Mouse (Mus musculus) heart, embryonic 14.5 days (tissue): ENCODE measurements around the gene Nrg4. TPM values are rescaled to one million over a fixed set of nuclear protein-coding genes. Genes with fewer than 3 reads are reported as not detected.
"Not testable (repeated sequence)": the region's sequence is repeated elsewhere in the genome, so short reads cannot be mapped to it uniquely, and the experiment has no call there.

Experiments
- ATAC-seq: fragments of 200-750 bp; cut with Nextera tagmentation; 2 replicates; pipeline ENCODE4 v1.8.0; 2017; ENCODE audit warnings: low read depth, moderate TSS enrichment; ENCODE audit not compliant: insufficient number of reproducible peaks, insufficient read depth, low FRiP score
- H3K27ac ChIP-seq, 2 experiments: fragments of 200-500 bp in 1 of 2; fragments of 300-500 bp in 1 of 2; sonication (generic) in 1 of 2; replicated peaks in 1 of 2; 2 replicates each; pipeline ENCODE4 v1.5.1; 2012 to 2014; ENCODE audit warnings: low read depth in 2 of 2, low read length in 2 of 2, control low read depth in 1 of 2, mild to moderate bottlenecking in 1 of 2, mixed read lengths in 1 of 2; ENCODE audit not compliant: control insufficient read depth in 1 of 2, insufficient read depth in 1 of 2
- H3K27me3 ChIP-seq: fragments of 300-500 bp; sonication (generic); 2 replicates; pipeline ENCODE4 v1.6.1; 2014; ENCODE audit warnings: mild to moderate bottlenecking, low read length, control low read depth; ENCODE audit not compliant: control insufficient read depth, insufficient read depth
- H3K36me3 ChIP-seq: fragments of 300-500 bp; sonication (generic); 2 replicates; pipeline ENCODE4 v1.6.1; 2014; ENCODE audit warnings: mild to moderate bottlenecking, control low read depth, low read length, mixed read lengths; ENCODE audit not compliant: control insufficient read depth, insufficient read depth
- H3K4me1 ChIP-seq, 2 experiments: fragments of 200-500 bp in 1 of 2; fragments of 300-500 bp in 1 of 2; sonication (generic) in 1 of 2; 2 replicates each; pipeline ENCODE4 v1.6.1; 2012 to 2014; ENCODE audit warnings: low read length in 2 of 2, control low read depth in 1 of 2, mixed read lengths in 1 of 2; ENCODE audit not compliant: control insufficient read depth in 2 of 2, insufficient read depth in 2 of 2
- H3K4me2 ChIP-seq: fragments of 300-500 bp; sonication (generic); 2 replicates; pipeline ENCODE4 v1.6.1; 2014; ENCODE audit warnings: mild to moderate bottlenecking, low read length
- H3K4me3 ChIP-seq, 2 experiments: fragments of 200-500 bp in 1 of 2; fragments of 300-500 bp in 1 of 2; sonication (generic) in 1 of 2; 2 replicates each; pipeline ENCODE4 v1.5.1; 2012 to 2014; ENCODE audit warnings: low read length in 2 of 2, mild to moderate bottlenecking in 2 of 2, control low read depth in 1 of 2, low read depth in 1 of 2, moderate library complexity in 1 of 2; ENCODE audit not compliant: control insufficient read depth in 1 of 2, insufficient read depth in 1 of 2
- H3K9ac ChIP-seq: fragments of 300-500 bp; sonication (generic); 2 replicates; pipeline ENCODE4 v1.6.1; 2014; ENCODE audit warnings: mild to moderate bottlenecking, low read length
- H3K9me3 ChIP-seq: fragments of 300-500 bp; sonication (generic); 2 replicates; pipeline ENCODE4 v1.6.1; 2016; ENCODE audit warnings: low read length, control low read depth; ENCODE audit not compliant: control insufficient read depth
- WGBS: fragments of 180-500 bp; shearing (Covaris S2); extraction: QIAGEN DNeasy Blood & Tissue Kit; methylation state at CpG from one replicate; pipeline ENCODE4 v1.1.7; 2014; 5-methylcytosine and 5-hydroxymethylcytosine counted together
- polyA plus RNA-seq: library from polyadenylated mRNA; unstranded; fragments of >200 nt; fragmentation: Nextera tagmentation; extraction: Ambion mirVana; gene quantifications from 2 replicates; pipeline ENCODE4 v1.2.1, GENCODE M21; 2014

Gene Nrg4
- polyA plus RNA-seq, 1 experiment from 2014 or later = 1.7 TPM

DNA sequence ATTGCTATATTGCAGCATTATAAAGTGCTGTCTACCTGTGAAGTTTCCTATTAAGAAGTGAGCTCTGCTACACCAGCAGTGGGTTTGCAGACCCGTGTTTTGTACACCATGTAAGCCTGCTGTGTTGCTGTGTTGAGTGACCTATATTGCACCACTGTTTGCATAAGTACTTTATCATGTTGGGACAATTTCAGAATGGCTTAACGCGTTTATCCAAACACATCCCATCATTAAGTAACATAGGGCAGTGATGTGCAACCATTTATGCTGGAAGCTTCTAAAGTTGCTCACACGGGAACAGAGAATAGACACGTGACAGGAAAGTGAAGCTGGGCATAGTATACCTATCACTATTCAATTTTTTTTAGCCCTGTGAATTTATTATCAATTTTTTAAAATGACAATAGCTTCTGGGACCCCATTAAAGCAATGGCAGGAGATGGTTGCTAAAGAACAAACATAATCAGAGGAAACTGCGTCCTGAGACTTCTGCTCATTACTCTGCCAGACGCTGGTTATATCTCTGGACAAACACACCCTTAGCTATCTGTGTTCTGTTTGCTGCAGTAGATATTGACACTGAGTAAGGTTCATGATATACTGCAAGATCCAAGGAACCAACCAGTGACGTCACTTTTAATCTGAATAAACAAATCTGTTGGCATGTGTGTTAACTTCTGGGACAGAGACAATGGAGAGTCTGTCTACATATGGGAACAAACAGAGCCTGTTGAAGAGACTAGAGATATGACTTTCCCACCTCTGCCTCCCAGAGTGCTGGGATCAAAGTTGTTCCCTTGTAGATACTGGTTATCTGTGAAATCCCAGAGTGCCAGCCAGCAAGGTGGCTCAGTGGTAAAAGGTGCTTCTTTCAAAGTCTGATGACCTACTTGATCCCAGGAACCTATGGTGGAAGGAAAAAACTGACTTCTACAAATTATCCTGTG lies 62.0 kb downstream of the Nrg4 start:
- peak; percentile 66 for ATAC-seq
- Histone ChIP-seq H3K9me3 (no peaks in the 10 kb centered on the region), H3K27me3 (no peaks in the 10 kb centered on the region), H3K4me1 (no peaks in the 10 kb centered on the region), H3K4me3 (no peak overlapping the region), H3K9ac (no peak overlapping the region), H3K27ac (peak overlapping the region in 1 of 2 experiments; percentile 19; a peak in 1 of 4 replicates), H3K4me2 (no peak overlapping the region), H3K36me3 (no peaks in the 10 kb centered on the region)
- 53% methylated on average over 8 of the region's 8 CpGs for WGBS

DNA sequence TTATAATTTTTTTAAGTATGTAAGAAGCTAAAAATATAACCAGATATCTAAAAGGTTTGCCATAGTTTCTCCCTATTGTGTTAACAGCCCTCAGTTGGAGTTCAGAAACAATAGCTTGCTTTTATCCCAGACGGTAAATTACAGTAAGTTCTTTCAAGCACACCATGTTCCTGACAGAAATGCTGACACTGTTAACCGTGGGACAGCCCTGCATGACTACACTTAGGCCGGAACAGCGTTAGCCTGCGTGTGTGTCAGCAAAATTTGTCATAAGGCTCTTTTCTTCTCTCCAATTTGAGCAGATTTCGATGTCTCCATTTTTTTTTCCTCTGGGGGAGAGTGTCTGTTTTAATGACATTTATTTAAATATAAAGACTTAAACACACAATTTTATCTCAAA lies 66.9 kb downstream of the Nrg4 start:
- Histone ChIP-seq H3K27ac (no peak overlapping the region), H3K4me2 (no peak overlapping the region), H3K4me1 (no peaks in the 10 kb centered on the region), H3K9ac (no peak overlapping the region), H3K4me3 (no peak overlapping the region), H3K27me3 (no peaks in the 10 kb centered on the region), H3K9me3 (no peaks in the 10 kb centered on the region), H3K36me3 (no peaks in the 10 kb centered on the region)
- no peak for ATAC-seq
- WGBS = 68% methylated on average over 6 of the region's 6 CpGs

DNA sequence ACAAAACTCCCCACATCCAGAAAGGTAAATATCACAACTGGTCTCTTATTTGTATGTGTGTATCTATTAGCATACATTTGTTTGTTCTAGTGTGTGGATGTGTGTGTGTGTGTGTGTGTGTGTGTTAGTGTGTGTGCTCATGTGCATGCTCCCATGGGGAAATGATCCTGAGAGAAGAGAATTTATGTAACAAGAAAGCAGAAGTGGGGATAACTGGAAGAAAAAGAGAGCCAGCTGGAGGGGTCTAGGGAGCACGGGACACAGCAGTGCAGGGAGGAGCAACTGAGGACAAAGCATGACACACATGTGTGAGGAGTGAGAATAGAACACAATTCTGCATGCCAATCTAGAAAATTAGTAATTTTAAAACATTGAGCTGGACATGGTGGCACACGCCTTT lies 69.5 kb downstream of the Nrg4 start:
- Histone ChIP-seq H3K4me1 (no peaks in the 10 kb centered on the region), H3K4me3 (no peak overlapping the region), H3K36me3 (no peaks in the 10 kb centered on the region), H3K4me2 (no peak overlapping the region), H3K9ac (no peak overlapping the region), H3K27ac (no peak overlapping the region), H3K27me3 (no peaks in the 10 kb centered on the region), H3K9me3 (no peaks in the 10 kb centered on the region)
- WGBS = 86% methylated on average over 2 of the region's 2 CpGs
- no peak for ATAC-seq

DNA sequence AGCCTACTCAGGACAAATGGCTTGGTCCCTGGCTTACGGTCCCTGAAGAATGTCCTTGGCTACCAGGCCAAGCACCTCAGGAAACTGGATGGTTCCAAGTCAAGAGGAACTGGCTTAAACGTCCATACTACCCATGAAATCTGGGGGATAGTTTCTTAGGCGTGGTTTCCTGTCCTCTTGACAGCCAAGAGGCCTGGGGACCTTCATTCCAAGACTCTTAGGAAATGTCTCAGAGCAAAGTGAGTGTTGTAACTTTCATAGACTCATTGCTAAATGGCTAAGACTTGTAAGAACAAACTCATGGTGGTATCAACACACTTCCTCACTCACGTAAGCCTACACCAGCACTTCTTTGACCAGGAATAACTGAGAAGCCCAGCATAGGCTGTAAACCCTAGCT lies 71.0 kb downstream of the Nrg4 start:
- WGBS = 56% methylated on average over 4 of the region's 4 CpGs
- H3K4me1 ChIP-seq = no peaks in the 10 kb centered on the region
- H3K36me3 ChIP-seq = no peaks in the 10 kb centered on the region
- H3K27me3 ChIP-seq = no peaks in the 10 kb centered on the region
- ATAC-seq = no peak
- no peak overlapping the region for H3K27ac ChIP-seq
- no peak overlapping the region for H3K9ac ChIP-seq
- no peaks in the 10 kb centered on the region for H3K9me3 ChIP-seq
- no peak overlapping the region for H3K4me3 ChIP-seq
- H3K4me2 ChIP-seq = no peak overlapping the region

DNA sequence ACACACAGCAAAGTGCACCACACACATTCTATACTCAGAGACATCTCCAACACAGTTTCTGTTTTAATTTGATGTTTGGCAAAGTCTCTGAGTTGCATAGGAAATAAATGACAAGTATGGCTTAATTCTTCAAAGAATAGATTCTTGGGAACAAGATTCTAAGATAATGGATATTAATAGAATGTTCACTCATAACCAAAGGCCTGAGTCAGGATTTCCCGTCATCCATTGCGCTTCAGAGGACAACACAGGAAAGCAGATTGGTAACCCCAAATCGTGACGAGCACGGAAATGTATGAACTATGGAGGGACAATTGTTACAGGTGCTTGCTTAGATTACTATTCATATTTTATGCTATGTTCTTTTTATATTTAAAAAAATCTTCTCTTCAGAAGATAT lies 71.6 kb downstream of the Nrg4 start:
- H3K9me3 ChIP-seq = no peaks in the 10 kb centered on the region
- no peak overlapping the region for H3K4me3 ChIP-seq
- no peak overlapping the region for H3K4me2 ChIP-seq
- no peaks in the 10 kb centered on the region for H3K27me3 ChIP-seq
- no peak overlapping the region for H3K27ac ChIP-seq
- H3K4me1 ChIP-seq = no peaks in the 10 kb centered on the region
- WGBS = 84% methylated on average over 5 of the region's 5 CpGs
- H3K36me3 ChIP-seq = no peaks in the 10 kb centered on the region
- no peak for ATAC-seq
- H3K9ac ChIP-seq = no peak overlapping the region

DNA sequence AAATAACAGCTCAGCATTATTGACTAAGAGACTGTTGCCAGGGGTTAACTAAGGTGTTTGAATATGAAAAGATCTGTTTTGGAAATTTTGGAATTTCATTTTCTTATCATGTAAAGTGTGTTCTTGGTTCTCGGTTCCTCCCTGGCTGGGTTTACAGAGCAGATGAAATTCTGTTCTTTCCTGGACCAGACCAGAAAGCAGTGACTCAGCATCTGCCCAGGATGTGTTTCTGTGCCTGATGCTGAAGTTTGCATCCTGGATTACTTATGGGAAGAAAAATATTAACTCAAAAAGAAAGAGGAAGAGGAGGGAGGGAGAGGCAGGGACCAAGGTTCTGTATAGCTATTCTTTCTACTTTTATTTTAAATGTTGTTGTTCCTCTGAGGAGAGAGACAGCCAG lies 72.8 kb downstream of the Nrg4 start:
- 48% methylated on average over 1 of the region's 1 CpGs for WGBS
- ATAC-seq = no peak
- Histone ChIP-seq H3K4me2 (no peak overlapping the region), H3K9me3 (no peaks in the 10 kb centered on the region), H3K4me3 (no peak overlapping the region), H3K36me3 (no peaks in the 10 kb centered on the region), H3K4me1 (no peaks in the 10 kb centered on the region), H3K9ac (no peak overlapping the region), H3K27ac (no peak overlapping the region), H3K27me3 (no peaks in the 10 kb centered on the region)

DNA sequence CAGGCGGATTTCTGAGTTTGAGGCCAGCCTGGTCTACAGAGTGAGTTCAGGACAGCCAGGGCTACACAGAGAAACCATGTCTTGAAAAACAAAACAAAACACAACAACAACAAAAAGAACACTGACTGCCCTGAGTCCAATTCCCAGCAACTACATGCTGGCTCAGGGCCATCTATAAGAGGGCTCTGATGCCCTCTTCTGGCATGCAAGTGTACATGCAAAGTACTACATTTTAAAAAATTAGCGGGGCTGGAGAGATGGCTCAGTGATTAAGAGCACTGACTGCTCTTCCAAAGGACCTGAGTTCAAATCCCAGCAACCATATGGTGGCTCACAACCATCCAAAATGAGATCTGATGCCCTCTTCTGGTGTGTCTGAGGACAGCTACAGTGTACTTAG lies 74.5 kb downstream of the Nrg4 start:
- H3K27me3 ChIP-seq, H3K9ac ChIP-seq, H3K4me3 ChIP-seq, ATAC-seq, H3K4me2 ChIP-seq, H3K4me1 ChIP-seq, H3K27ac ChIP-seq, H3K36me3 ChIP-seq, H3K9me3 ChIP-seq: not testable (repeated sequence)
- 54% methylated on average over 2 of the region's 2 CpGs for WGBS
